Mouse (Mus musculus) bone marrow macrophage, adult 2 months (primary cell): ENCODE measurements around the gene Ptprk. TPM values are rescaled to one million over a fixed set of nuclear protein-coding genes. Genes with fewer than 3 reads are reported as not detected.

ENCODE experiments used
- H3K27ac ChIP-seq: 2 replicates; pipeline ENCODE4 v1.5.1; 2012; ENCODE audit warnings: low read depth, low read length; ENCODE audit not compliant: insufficient read depth
- H3K4me1 ChIP-seq: 2 replicates; pipeline ENCODE4 v1.6.1; 2012; ENCODE audit warnings: low read length; ENCODE audit not compliant: control insufficient read depth, insufficient read depth
- H3K4me3 ChIP-seq: 2 replicates; pipeline ENCODE4 v1.5.1; 2012; ENCODE audit warnings: mild to moderate bottlenecking, low read length, moderate library complexity; ENCODE audit not compliant: insufficient read depth
- CTCF ChIP-seq: IDR thresholded peaks from 2 replicates; pipeline ENCODE4 v1.5.1; 2012; ENCODE audit warnings: low read depth, mild to moderate bottlenecking, low read length, moderate library complexity
- POLR2A ChIP-seq: IDR thresholded peaks from 2 replicates; pipeline ENCODE4 v1.6.1; 2012; ENCODE audit warnings: mild to moderate bottlenecking, low read depth, low read length, borderline replicate concordance
- polyA plus RNA-seq: library from polyadenylated mRNA; stranded (reverse); fragments of >200 nt; gene quantifications from 2 replicates; pipeline ENCODE4 v1.2.4, GENCODE M21; 2012; ENCODE audit not compliant: missing spikeins, insufficient read depth, insufficient read length

Ptprk gene
- polyA plus RNA-seq, 1 experiment: 0.13 TPM

GRCm38 (mm10) chr10:28458027-28458426 lies 383.4 kb downstream of the Ptprk start:
- H3K4me3 ChIP-seq: no peak overlapping the region
- TF ChIP-seq POLR2A: no peak
- no peak for TF ChIP-seq CTCF
- no peak overlapping the region for H3K27ac ChIP-seq
- no peaks in the 10 kb centered on the region for H3K4me1 ChIP-seq

GRCm38 (mm10) chr10:28459963-28460362 lies 385.3 kb downstream of the Ptprk start:
- Histone ChIP-seq H3K4me1 (no peaks in the 10 kb centered on the region), H3K27ac (no peak overlapping the region), H3K4me3 (no peak overlapping the region)
- TF ChIP-seq CTCF (no peak), POLR2A (no peak)

- H3K4me1 ChIP-seq: no peaks in the 10 kb centered on the region
- H3K4me3 ChIP-seq: no peak overlapping the region
- TF ChIP-seq POLR2A (no peak), CTCF (no peak)
- no peak overlapping the region for H3K27ac ChIP-seq
These were observed 389.1 kb downstream of the Ptprk start for GRCm38 (mm10) chr10:28463706-28464105.

GRCm38 (mm10) chr10:28464766-28465548 lies 390.3 kb downstream of the Ptprk start:
- H3K4me3 ChIP-seq: no peak overlapping the region
- H3K4me1 ChIP-seq: no peaks in the 10 kb centered on the region
- TF ChIP-seq CTCF (no peak), POLR2A (no peak)
- no peak overlapping the region for H3K27ac ChIP-seq

- Histone ChIP-seq H3K4me1 (no peaks in the 10 kb centered on the region), H3K27ac (no peak overlapping the region), H3K4me3 (no peak overlapping the region)
- no peak for TF ChIP-seq CTCF
- no peak for TF ChIP-seq POLR2A
These were observed 411.0 kb downstream of the Ptprk start for GRCm38 (mm10) chr10:28485574-28485973.

GRCm38 (mm10) chr10:28491006-28491405 lies 416.4 kb downstream of the Ptprk start:
- Histone ChIP-seq H3K27ac (no peak overlapping the region), H3K4me1 (no peaks in the 10 kb centered on the region), H3K4me3 (no peak overlapping the region)
- TF ChIP-seq POLR2A: no peak
- TF ChIP-seq CTCF: no peak

GRCm38 (mm10) chr10:28492206-28492605 lies 417.6 kb downstream of the Ptprk start:
- no peak for TF ChIP-seq CTCF
- no peak for TF ChIP-seq POLR2A
- Histone ChIP-seq H3K27ac (no peak overlapping the region), H3K4me3 (no peak overlapping the region), H3K4me1 (no peaks in the 10 kb centered on the region)

- TF ChIP-seq POLR2A (no peak), CTCF (no peak)
- no peak overlapping the region for H3K4me3 ChIP-seq
- H3K4me1 ChIP-seq: no peaks in the 10 kb centered on the region
- no peak overlapping the region for H3K27ac ChIP-seq
These were observed 418.2 kb downstream of the Ptprk start for GRCm38 (mm10) chr10:28492870-28493269.

GRCm38 (mm10) chr10:28493271-28493861 lies 418.7 kb downstream of the Ptprk start:
- Histone ChIP-seq H3K4me1 (no peaks in the 10 kb centered on the region), H3K4me3 (no peak overlapping the region), H3K27ac (no peak overlapping the region)
- no peak for TF ChIP-seq POLR2A
- no peak for TF ChIP-seq CTCF

GRCm38 (mm10) chr10:28497791-28498190 lies 423.2 kb downstream of the Ptprk start:
- H3K4me1 ChIP-seq: no peaks in the 10 kb centered on the region
- H3K4me3 ChIP-seq: no peak overlapping the region
- no peak for TF ChIP-seq CTCF
- no peak for TF ChIP-seq POLR2A
- H3K27ac ChIP-seq: no peak overlapping the region

GRCm38 (mm10) chr10:28498504-28498903 lies 423.9 kb downstream of the Ptprk start:
- Histone ChIP-seq H3K27ac (no peak overlapping the region), H3K4me3 (no peak overlapping the region), H3K4me1 (no peaks in the 10 kb centered on the region)
- no peak for TF ChIP-seq POLR2A
- no peak for TF ChIP-seq CTCF
